Mouse (Mus musculus) testis, adult 2 months (tissue): Measurements from ENCODE around the gene Kcna7. TPM values are rescaled to one million over a fixed set of nuclear protein-coding genes. Genes with fewer than 3 reads are reported as not detected.
"Not testable (repeated sequence)": the region's sequence is repeated elsewhere in the genome, so short reads cannot be mapped to it uniquely, and the experiment has no call there.

Experiments used
- H3K27ac ChIP-seq: fragments of 200-500 bp; 2 replicates; pipeline ENCODE4 v1.5.1; 2012; ENCODE audit warnings: low read depth, low read length; ENCODE audit not compliant: control insufficient read depth, insufficient read depth
- H3K27me3 ChIP-seq: fragments of 200-500 bp; 2 replicates; pipeline ENCODE4 v1.6.1; 2012; ENCODE audit warnings: mild to moderate bottlenecking, low read length, moderate library complexity; ENCODE audit not compliant: control insufficient read depth, insufficient read depth
- H3K36me3 ChIP-seq: fragments of 200-500 bp; 2 replicates; pipeline ENCODE4 v1.6.1; 2012; ENCODE audit warnings: mild to moderate bottlenecking, low read length; ENCODE audit not compliant: control insufficient read depth, insufficient read depth
- H3K4me1 ChIP-seq: fragments of 200-500 bp; 2 replicates; pipeline ENCODE4 v1.6.1; 2012; ENCODE audit warnings: low read length; ENCODE audit not compliant: control insufficient read depth, insufficient read depth
- H3K4me3 ChIP-seq: fragments of 200-500 bp; 2 replicates; pipeline ENCODE4 v1.5.1; 2012; ENCODE audit warnings: low read depth, mild to moderate bottlenecking, low read length, moderate library complexity, mixed read lengths; ENCODE audit not compliant: control insufficient read depth
- CTCF ChIP-seq: fragments of 200-500 bp; IDR thresholded peaks from 2 replicates; pipeline ENCODE4 v1.5.1; 2012; ENCODE audit warnings: low read depth, mild to moderate bottlenecking, inconsistent platforms, low read length, moderate library complexity; ENCODE audit not compliant: control insufficient read depth, insufficient read depth, insufficient replicate concordance
- POLR2A ChIP-seq: fragments of 200-500 bp; IDR thresholded peaks from 2 replicates; pipeline ENCODE4 v1.6.1; 2012; ENCODE audit warnings: low read depth, mild to moderate bottlenecking, inconsistent platforms, low read length, moderate library complexity; ENCODE audit not compliant: control insufficient read depth
- polyA plus RNA-seq: library from polyadenylated mRNA; depleted of rRNA; stranded (reverse); fragments of >200 nt; gene quantifications from 2 replicates; pipeline ENCODE4 v1.2.3, GENCODE M21; 2012

Kcna7 gene
- polyA plus RNA-seq, 1 experiment, result 1.1 TPM

DNA sequence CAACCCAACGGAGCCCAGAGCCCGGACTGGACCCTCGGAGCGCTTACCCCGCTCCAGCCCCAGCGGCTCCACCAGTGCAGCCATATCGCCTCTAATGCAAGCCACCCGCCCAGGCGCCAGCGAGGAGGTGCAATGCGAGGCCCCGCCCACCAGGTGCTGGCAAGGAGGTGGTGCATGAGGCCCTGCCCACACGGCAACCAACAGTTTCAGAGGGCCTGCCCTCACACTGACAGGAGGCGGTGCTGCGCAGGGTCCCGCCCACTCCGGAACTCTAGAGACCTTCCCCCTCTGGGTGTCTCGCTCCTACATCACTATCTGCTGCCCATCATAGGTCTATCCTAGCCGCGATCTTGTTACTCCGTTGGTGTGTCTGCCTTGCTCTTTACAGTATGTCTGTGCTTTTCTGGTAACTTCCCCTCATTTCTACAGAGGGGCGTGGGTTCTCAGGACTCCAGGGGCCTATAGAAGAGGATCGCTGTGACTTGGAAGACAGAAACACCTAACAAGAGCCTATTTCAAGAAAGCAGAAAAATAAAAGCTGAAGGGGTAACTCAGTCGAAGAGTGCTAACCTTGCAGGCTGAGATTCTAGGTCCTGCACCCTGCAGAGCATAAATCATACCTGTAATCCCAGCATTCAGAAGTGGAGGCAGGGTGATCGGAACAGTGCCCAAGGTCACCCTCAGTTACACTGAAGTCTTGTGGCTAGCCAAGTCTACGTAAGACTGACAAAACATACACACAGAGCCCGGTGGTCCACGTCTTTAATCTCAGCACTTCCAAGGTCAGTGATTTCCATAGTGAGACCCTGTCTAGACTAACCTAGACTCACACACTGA lies 34.8 kb upstream of the Kcna7 start, which contains the start of gene Lin7b:
TSS of gene Lin7b (minus strand) at position 109 of the 837 bp plus-strand sequence.
- Histone ChIP-seq H3K4me3 (peak within 1 kb of the TSS; percentile 58), H3K27ac (no peak within 1 kb of the TSS), H3K36me3 (no peaks in the 10 kb centered on the region), H3K27me3 (no peaks in the 10 kb centered on the region; the same call in 1 of the 2 replicates), H3K4me1 (peaks cover 38% of the 10 kb centered on the region)
- no peak for TF ChIP-seq POLR2A
- no peak for TF ChIP-seq CTCF

DNA sequence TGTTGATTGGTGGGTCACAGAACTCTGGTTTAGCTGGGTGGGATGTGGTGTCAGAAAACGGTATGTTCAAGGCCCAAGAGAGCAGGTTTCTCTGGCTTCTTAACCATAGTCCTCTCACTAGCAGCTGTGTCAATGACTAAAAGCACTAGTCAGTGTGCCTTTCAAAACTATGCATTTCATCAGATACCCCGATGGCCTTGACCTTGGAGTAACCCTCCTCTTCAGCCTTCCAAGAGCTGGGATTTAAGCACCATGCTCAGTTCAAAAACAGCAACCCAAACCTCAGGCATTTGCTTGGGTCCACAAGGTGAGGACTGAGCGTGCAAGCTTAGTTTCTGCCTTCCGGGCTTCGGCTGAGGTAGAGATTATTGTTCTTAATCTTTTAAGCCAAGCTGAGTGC lies 33.1 kb upstream of the Kcna7 start:
- TF ChIP-seq POLR2A (no peak), CTCF (no peak)
- Histone ChIP-seq H3K4me3 (no peak overlapping the region), H3K4me1 (peaks cover 24% of the 10 kb centered on the region), H3K36me3 (no peaks in the 10 kb centered on the region), H3K27ac (no peak overlapping the region), H3K27me3 (no peaks in the 10 kb centered on the region)

DNA sequence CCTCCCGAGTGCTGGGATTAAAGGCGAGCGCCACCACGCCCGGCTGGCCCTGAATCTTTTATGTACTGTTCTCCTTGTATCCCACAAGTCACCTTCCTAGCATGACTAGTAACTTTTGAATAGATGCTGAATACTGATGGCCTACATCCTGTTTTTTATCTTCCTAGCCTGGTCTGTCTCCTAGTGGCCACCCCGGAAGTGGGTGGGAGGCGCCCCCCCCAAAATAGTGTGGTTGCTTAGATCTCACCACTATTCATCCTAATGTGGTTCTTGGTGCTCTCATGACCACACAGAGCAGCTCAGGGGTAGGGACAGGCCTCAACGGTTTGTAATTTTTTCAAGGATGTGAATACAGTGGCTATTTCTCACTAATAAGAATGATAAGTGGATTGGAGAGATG lies 30.8 kb upstream of the Kcna7 start:
- H3K4me3 ChIP-seq, result no peak overlapping the region
- H3K4me1 ChIP-seq, result peaks cover 16% of the 10 kb centered on the region
- H3K36me3 ChIP-seq, result no peaks in the 10 kb centered on the region
- TF ChIP-seq CTCF, result no peak
- no peak for TF ChIP-seq POLR2A
- H3K27ac ChIP-seq, result no peak overlapping the region
- no peaks in the 10 kb centered on the region for H3K27me3 ChIP-seq

DNA sequence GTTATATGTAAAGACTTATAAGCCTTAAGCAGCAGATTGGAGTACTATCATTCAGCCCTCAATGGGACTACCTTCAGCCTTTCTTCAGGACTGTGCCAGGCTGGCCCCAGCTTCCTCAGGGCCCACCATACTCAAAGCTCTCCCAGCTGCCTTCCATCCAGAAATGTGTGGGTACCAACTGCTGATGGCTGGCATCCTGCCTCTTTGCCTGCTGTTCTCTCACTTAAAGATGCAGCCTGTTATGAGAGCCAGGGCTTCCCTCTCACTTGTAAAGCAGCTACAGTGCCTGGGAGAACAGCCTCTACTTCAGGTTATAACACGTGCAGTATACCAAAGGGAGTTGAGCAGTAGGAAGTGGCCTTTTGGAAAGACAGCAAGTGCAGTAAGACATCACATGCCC lies 29.4 kb upstream of the Kcna7 start:
- TF ChIP-seq CTCF (no peak), POLR2A (no peak)
- peaks cover 1% of the 10 kb centered on the region; the same call in 1 of the 2 replicates for H3K36me3 ChIP-seq

DNA sequence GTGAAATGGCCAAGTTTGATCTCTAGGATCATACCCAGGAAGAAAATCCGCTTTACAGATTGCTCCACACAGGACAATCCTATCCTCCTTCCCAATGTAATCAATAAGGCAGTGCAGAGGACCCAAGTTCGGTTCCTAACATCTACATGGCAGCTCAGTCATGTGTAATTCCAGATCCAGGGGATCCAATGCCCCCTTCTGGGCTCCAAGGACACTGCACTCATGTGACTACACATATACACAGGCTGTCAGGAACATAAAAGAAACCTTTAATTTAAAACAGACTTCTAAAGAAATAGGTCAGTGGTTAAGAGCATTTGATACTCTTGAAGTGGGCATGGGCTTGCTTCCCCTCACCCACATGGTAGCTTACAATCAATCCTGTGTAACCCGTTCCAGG lies 19.4 kb upstream of the Kcna7 start:
- H3K4me3 ChIP-seq, result no peak overlapping the region
- H3K4me1 ChIP-seq, result no peaks in the 10 kb centered on the region
- peaks cover 7% of the 10 kb centered on the region; the same call in 1 of the 2 replicates for H3K36me3 ChIP-seq
- TF ChIP-seq POLR2A, result no peak
- no peak for TF ChIP-seq CTCF
- no peak overlapping the region for H3K27ac ChIP-seq
- H3K27me3 ChIP-seq, result no peaks in the 10 kb centered on the region

More for the DNA sequence above, 29.4 kb upstream of the Kcna7 start:
- H3K4me3 ChIP-seq, result no peak overlapping the region
- H3K27me3 ChIP-seq, result no peaks in the 10 kb centered on the region
- H3K27ac ChIP-seq, result no peak overlapping the region
- H3K4me1 ChIP-seq, result peaks cover 3% of the 10 kb centered on the region; the same call in 1 of the 2 replicates

DNA sequence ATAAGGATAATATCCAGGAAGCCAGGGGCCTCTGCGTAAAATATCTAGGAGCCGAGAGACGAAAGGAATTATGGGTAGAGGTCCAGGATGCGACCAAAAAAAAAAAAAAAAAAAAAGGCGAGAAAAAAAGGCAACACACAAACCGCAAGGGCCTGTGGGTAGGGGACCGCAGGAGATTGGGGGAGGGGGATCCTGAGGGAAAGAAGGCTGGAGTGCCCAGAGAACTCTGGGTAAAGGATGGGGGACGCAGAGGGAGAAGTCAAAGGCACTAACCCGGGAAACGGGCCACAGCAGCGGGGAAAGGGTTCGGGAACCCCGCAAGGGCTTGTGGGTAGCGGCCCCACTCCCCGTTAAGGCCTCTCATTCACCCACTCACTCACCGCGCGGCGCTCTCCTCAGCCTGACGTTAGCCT lies 10.3 kb upstream of the Kcna7 start:
- Histone ChIP-seq H3K27ac (peak overlapping the region; percentile 96), H3K36me3 (peaks cover 2% of the 10 kb centered on the region), H3K27me3 (no peaks in the 10 kb centered on the region), H3K4me1 (peaks cover 2% of the 10 kb centered on the region), H3K4me3 (peak overlapping the region; percentile 93)
- no peak for TF ChIP-seq POLR2A
- TF ChIP-seq CTCF, result no peak

DNA sequence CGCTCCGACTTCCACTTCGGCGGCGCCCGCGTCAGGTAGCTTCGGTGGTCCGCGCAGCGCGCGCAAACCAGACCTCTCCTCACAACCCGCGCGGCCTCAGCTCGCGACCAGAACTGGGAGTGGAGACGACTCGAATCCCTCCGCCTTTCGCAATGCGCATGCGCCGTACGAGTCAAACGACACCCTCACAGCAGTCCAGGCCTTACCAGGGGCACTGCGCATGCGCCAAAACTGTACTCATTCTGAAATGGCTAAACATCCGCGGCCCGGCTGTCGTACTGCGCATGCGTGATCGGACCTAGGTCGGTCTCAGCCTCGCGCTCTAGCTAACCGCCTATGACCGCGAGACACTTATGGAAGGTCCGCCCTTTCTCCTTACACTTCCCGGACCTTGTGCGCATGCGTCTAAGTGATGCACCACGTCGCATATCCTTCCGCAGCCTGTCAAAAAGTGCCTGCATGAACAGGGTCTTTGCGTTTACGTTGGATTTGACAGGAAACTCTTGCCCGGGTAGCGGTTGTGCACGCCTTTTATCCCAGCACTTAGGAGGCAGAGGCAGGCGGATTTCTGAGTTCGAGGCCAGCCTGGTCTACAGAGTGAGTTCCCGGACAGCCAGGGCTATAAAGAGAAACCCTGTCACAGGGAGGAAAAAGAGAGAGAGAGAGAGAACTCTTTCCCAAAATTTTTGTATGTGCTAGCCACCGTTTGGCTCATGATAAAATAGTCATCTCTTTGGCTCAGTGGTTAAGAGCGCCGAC lies 9.7 kb upstream of the Kcna7 start, which contains the start of gene Snrnp70:
TSS of gene Snrnp70 (minus strand) at position 165 of the 759 bp plus-strand sequence.
- Histone ChIP-seq H3K4me3 (peak within 1 kb of the TSS; percentile 93), H3K27ac (peak within 1 kb of the TSS; percentile 96), H3K4me1 (peaks cover 2% of the 10 kb centered on the region), H3K36me3 (peaks cover 2% of the 10 kb centered on the region), H3K27me3 (no peaks in the 10 kb centered on the region)
- TF ChIP-seq CTCF (0 out of 2 replicates have a peak, but pooled peaks have one; percentile 5), POLR2A (peak; percentile 91)

DNA sequence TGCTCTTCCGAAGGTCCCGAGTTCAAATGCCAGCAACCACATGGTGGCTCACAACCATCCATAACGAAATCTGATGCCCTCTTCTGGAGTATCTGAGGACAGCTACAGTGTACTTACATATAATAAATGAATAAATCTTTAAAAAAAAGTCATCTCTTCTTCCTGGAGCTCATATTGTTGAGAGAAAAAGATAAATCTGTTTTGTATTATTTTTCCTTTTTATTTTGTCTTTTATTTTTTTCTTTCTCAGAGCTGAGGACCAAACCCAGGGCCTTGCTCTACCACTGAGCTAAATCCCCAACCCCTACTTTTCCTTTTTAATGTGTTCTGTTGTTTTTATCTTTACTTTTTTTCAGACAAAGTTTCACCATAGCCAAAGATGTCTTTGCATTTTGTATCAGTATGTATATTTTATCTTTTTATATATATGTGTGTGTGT lies 9.1 kb upstream of the Kcna7 start:
- not testable (repeated sequence) for H3K36me3 ChIP-seq, H3K4me1 ChIP-seq, H3K27me3 ChIP-seq
- H3K27ac ChIP-seq, result peak overlapping the region; percentile 91
- H3K4me3 ChIP-seq, result peak overlapping the region; percentile 93
